Mouse (Mus musculus) olfactory bulb, adult 2 months (tissue): ENCODE data around the gene Tor2a.

ENCODE experiments used
- CTCF ChIP-seq: fragments of 200-500 bp; IDR thresholded peaks from 2 replicates; pipeline ENCODE4 v1.5.1; 2012; ENCODE audit warnings: low read depth, mild to moderate bottlenecking, low read length, moderate library complexity; ENCODE audit not compliant: insufficient read depth
- POLR2A ChIP-seq: fragments of 200-500 bp; IDR thresholded peaks from 2 replicates; pipeline ENCODE4 v1.6.1; 2012; ENCODE audit warnings: mild to moderate bottlenecking, low read depth, low read length, moderate library complexity; ENCODE audit not compliant: insufficient read depth

GRCm38 (mm10) chr2:32714987-32715425 lies 42.0 kb upstream of the Tor2a start:
- TF ChIP-seq CTCF (no peak), POLR2A (no peak)
